Mouse (Mus musculus): ENCODE data around the gene Sec24b. TPM values are rescaled to one million over a fixed set of nuclear protein-coding genes. Genes with fewer than 3 reads are reported as not detected.

The Sec24b gene
- polyA plus RNA-seq, 1 experiment, result 69.0 TPM

DNA sequence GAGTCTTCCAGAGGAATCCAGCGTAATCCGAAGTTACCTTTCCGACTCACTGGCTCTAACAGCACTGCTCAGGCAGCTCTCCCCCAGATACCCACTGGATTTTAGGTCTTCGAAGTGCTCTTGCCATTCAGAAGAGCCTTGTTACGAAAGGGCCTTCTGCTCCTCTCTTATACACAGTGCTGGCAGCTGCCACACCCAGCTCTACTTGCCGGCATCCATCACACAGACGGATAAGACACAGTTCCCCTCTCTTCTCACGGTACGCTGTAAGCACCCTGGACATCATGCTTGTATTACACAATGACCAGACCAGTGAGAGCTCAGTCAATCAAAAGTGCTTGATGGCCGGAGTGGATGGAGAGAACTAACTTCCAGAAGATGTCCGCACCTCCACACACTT, 79.6 kb downstream of the Sec24b start:
- no peak for DNase-seq (ENCODE audit: extremely low spot score in 1 of 2, low spot score in 1 of 2)

DNA sequence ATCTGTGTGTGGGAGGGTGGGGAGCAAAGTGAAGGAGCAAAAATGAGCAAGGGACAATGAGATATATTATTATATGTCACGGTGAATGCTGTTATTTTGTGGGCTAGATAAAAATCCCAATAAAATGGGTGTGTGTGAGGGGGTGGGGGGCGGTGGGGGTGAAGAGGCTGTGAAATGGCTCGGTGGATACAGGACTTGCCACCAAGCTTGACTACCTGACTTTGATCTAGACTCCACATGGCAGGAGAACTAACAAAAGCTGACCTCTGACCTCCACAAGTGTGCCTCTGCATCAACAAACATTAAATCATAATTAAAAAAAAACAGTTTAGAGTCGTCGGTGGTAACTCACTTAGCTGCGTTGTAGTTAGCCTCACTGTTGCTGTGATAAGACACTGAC, 81.8 kb downstream of the Sec24b start:
- no peak for DNase-seq (ENCODE audit: extremely low spot score in 1 of 2, low spot score in 1 of 2)

DNA sequence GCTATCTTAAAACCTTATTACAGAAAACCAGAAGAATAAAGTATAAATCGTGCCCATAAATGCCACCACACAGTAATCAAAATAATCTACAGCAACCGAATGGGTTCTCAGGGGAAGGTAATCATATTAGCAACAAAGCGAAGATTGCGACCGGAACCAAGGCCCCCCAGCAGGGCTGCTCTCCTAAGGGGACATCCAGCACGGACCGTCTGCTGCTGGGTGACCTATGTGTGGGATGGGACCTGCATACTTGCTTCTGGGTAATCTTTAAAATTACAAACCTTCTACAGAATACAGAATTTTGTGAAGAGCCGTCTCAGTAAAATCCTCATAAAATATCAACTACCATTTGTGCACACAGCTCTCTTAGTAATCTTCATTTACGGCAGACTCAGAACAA, 82.6 kb downstream of the Sec24b start:
- DNase-seq (ENCODE audit: extremely low spot score in 1 of 2, low spot score in 1 of 2), result no peak

DNA sequence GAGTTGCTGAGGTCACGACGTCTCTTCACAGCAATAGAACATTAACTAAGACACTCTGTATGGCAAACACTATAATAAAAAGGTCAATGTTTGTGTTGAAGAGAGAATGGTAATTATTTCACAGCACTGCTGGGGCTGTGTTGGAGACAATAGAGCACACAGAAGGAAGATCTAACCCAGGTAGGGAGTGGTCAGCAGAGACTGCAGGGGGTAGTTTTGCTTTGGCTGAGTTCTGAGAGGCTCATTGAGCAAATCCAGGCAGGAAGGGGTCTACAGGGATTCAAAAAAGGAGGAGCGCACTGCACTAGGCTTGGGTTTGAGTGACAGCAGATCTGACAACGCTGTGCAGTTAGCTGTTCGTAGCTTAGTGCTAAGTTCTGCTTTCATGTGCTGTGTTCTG, 85.0 kb downstream of the Sec24b start:
- no peak for DNase-seq (ENCODE audit: extremely low spot score in 1 of 2, low spot score in 1 of 2)

- DNase-seq (ENCODE audit: extremely low spot score in 1 of 2, low spot score in 1 of 2), result peak in 1 of 2 experiments; percentile 32
These were observed 90.5 kb downstream of the Sec24b start for GRCm38 (mm10) chr3:129970529-129971515.

DNA sequence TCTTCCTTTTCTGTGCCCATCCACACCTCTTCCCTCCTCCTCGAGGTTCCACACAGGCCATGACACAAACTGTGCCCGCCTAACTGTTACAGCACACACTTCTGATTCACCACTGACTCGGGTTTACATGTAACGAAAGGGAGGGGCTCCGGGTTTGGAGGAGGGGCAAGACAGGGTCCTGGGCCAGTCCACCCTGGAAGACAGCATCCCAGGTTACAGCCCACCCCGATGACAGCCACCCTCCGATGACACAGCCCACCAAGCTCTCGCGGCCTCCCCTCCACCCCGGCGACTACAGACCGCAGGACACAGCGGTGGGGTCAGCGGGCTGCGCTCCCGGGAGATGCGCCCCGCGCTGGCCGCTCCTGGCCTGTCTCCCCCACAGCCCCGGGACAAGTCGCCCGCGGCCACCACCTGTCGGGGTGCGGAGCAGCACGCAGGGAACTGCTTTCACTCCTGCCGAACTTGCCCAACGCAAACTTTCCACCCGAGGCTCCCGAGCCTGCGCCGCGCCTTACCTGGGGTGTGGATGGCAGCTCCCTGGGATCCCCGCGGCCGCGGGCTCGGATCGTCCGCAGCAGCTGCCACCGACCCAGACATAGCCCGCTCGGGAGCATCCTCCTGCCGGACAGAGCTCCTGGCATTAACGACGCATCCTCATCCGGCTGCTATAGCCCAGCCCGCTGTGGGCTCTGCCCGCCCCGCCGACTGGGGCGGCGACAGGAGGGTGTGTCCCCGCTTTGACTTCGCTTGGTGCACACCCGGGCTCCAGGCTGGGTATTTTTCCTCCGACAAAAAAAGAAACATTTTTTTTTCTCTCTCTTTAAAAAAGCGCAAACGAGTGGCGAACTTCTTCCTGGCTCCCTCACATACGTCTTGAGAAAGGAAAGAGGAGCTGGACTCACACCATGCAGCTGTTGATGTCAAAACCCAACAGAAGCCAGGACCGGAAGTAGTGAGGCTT, 91.6 kb downstream of the Sec24b start, which contains the start of gene Mcub:
Gene Mcub, minus strand, starts transcription at position 775 of the 964 bp plus-strand sequence.
- no peak for DNase-seq (ENCODE audit: extremely low spot score in 1 of 2, low spot score in 1 of 2)

DNA sequence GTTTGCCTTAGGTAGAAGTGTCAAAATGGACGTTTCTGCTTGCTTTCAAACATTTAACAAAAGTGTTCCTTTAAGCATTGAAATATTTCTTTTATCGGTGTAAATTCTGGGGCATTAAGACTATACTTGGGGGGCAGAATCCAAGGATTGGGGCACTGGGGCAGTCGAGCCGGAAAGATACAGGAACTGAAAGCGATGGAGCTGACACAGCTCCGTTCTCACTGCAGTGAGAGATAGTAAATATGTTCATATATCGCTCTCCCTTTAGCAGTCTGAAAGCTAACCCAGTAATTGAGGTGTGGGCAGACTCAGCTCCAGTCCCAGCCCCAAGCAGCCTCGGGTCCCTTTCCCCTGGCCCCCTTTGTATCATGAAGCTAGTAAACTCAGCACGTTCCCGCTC, 92.3 kb downstream of the Sec24b start:
- no peak for DNase-seq (ENCODE audit: extremely low spot score in 1 of 2, low spot score in 1 of 2)

GRCm38 (mm10) chr3:129967874-129968273, 93.5 kb downstream of the Sec24b start:
- DNase-seq (ENCODE audit: extremely low spot score in 1 of 2, low spot score in 1 of 2), result no peak

GRCm38 (mm10) chr3:129964681-129965080, 96.7 kb downstream of the Sec24b start:
- no peak for DNase-seq (ENCODE audit: extremely low spot score in 1 of 2, low spot score in 1 of 2)

DNA sequence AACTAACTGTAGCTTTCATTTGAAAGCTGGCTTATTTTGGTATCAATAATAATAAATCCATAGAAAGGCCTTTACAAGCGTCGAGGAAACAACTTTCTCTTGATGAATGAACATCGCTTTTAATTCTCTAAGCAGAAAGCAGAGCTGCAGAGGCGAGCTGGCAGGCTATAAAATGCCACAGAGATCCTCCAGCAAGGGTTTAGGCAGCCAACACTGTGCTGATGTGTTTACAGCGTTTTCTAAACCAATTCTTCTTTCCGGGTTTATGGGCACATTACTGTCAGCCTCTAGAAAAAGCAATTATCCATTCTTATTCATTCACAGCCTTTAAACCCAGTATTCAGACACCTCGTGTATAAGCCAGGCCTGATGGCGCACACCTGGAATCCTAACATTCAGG, 98.8 kb downstream of the Sec24b start:
- peak in 1 of 2 experiments; percentile 36 for DNase-seq (ENCODE audit: extremely low spot score in 1 of 2, low spot score in 1 of 2)

DNA sequence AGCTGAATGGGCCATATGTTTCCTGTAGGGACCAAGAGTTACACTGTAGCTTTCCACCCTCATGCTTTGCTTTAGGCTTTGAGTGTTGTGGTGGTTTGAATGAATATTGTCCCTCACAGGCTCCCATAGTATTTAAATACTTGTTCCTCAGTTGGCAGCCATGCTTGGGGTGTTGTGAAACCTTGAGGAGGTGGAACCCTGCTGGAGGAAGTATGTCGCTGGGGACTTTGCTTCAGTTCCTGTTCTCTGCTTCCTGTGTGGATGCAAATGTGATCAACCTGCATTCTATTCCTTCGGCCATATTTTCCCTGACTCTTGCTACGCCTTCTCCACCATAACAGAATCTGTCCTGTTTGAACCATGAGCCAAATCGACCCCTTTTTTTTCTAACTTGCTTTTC, 108.1 kb downstream of the Sec24b start:
- DNase-seq (ENCODE audit: extremely low spot score in 1 of 2, low spot score in 1 of 2), result no peak

DNA sequence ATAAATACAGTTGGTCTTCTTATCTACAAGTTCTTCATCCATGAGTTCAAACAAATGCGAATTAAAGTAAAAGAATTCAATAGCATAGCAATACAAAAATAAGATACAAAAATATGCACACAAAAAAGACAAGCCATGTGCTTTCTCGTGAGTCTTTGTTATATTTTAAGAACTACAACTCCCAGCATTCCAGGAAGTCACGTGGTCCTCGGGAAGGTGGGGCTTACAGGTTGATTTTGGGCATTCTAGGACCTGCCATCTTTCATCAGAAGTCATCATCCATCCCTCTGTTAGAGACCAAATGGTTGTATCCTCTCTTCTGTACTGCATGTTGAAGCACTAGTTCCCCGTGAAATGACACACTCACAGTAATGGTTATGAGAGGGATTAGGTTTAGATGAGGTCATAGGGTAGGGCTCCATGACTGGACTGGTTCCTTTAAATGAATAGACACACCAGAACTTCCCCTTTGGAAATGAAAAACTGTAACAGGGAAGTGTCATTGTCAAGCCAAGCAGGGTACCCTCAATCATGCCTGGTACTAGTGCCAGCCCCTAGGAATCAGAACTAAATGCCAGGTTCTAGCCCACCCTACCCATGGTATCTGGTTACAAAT, 112.1 kb downstream of the Sec24b start:
- DNase-seq (ENCODE audit: extremely low spot score in 1 of 2, low spot score in 1 of 2), result no peak

DNA sequence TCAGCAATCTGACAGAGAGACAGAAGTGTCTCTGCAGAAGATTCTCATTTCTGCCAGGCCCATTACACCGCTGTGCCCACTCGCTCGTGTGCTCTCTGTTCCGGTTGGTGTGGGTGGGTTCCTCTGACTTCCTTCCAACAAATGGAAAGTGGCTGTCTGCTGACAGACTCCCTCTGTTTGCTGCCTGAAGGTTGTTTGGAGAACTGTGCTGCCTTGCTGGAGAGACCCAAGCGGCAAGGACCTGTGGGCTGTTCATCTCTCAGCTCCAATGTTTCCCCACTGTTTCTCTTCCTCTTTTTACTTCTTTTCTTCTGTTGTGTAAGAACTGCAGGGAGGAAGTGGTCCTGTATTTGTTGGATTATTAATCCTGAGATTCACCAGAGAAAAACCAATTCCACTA, 113.0 kb downstream of the Sec24b start:
- DNase-seq (ENCODE audit: extremely low spot score in 1 of 2, low spot score in 1 of 2), result peak; percentile 29 to 76

DNA sequence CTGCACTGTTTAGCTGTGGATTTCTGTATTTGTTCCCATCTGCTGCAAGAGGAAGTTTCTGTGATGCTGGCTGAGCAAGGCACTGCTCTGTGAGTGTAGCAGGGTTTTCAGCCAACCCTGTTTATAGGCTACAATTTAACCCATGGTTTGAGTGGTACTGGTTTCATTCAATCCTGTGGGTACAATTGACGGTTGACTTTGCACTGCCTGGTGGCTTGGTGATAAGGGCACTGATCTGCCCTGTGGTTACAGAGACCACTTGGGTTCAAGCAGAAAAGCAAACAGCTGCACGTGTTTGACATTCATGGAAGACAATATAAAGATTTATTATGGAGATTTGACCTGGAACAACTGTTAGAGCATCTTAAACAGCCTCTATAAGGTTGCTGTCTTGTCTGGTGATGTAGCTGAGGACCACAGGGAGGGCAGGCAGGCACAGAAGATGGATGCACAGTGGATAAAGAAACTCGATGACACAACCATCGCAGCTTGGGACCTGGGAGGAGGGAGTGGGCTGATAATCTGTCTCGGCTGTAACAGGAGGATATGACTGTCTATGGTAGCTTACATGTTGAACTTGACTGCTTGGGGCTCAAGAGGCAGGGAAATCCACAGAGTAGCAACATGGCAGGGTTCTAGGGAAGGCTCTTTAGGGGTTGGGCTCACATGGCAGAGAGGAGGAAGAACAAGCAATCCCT, 115.0 kb downstream of the Sec24b start:
- DNase-seq (ENCODE audit: extremely low spot score in 1 of 2, low spot score in 1 of 2), result no peak

GRCm38 (mm10) chr3:129943813-129944212, 117.5 kb downstream of the Sec24b start:
- no peak for DNase-seq (ENCODE audit: extremely low spot score in 1 of 2, low spot score in 1 of 2)

DNA sequence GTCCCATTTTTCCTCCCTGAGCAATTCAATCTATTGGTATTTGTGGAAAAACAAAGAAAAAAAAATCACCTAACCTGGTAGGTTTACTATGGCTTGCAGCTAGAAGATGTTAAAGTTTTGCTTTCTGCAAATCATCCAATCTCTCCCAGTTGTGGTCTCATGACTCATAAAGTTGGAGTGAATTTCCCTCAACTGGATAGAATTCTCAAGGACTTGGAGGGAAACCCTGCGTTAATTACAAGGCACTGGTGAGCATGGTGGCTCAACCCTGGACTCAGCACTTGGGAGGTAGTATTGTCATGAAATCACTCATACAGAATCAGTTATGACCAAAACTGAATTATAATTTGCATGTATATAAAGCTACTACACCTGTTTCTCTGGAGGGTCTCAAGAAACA, 120.1 kb downstream of the Sec24b start:
- no peak for DNase-seq (ENCODE audit: extremely low spot score in 1 of 2, low spot score in 1 of 2)

- DNase-seq (ENCODE audit: extremely low spot score in 1 of 2, low spot score in 1 of 2), result peak in 1 of 2 experiments; percentile 26
These were observed 120.6 kb downstream of the Sec24b start for GRCm38 (mm10) chr3:129940780-129941179.

DNA sequence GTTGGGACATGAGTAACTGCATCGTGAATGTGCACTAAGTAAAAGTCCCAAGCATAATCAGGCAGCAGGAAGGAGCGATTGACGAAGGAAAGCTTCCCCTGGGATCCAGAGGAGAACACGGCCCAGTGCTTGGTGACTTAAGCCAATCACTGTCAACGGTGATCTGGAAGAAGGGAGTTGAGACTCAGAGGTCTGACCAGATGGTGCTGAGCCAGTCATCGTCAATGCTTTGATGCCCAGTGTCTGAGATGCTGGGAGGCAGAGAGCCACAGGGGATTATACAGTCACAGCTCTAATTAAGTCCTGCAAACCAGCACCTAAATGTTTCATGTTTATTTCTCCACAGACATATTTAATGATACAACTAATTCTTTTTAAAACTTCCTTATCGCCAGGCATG, 122.3 kb downstream of the Sec24b start:
- DNase-seq (ENCODE audit: extremely low spot score in 1 of 2, low spot score in 1 of 2), result no peak

GRCm38 (mm10) chr3:129937848-129938247, 123.5 kb downstream of the Sec24b start:
- DNase-seq (ENCODE audit: extremely low spot score in 1 of 2, low spot score in 1 of 2), result no peak

- DNase-seq (ENCODE audit: extremely low spot score in 1 of 2, low spot score in 1 of 2), result peak in 1 of 2 experiments; percentile 24
These were observed 124.8 kb downstream of the Sec24b start for GRCm38 (mm10) chr3:129936561-129936960.

Data from frontal cortex, adult 2 months (tissue).